Mouse (Mus musculus) brain, adult 10 weeks (tissue): ENCODE results near the gene Fgf18. TPM values are rescaled to one million over a fixed set of nuclear protein-coding genes. Genes with fewer than 3 reads are reported as not detected.

Source experiments
- polyA plus RNA-seq: library from polyadenylated mRNA; stranded (reverse); fragments of 350-450 nt; fragmentation: Illumina TruSeq; extraction: RNeasy Lipid Tissue Mini Kit (QIAGEN cat#74804); gene quantifications from one replicate; pipeline ENCODE4 v1.2.3, GENCODE M21; 2015; ENCODE audit warnings: low read depth, low replicate concordance

Gene Fgf18
- 4.3 TPM for polyA plus RNA-seq

GRCm38 (mm10) chr11:33147171-33147571 is at the start of gene Fgf18:
Gene Fgf18, minus strand, starts transcription at chr11:33147400.

DNA sequence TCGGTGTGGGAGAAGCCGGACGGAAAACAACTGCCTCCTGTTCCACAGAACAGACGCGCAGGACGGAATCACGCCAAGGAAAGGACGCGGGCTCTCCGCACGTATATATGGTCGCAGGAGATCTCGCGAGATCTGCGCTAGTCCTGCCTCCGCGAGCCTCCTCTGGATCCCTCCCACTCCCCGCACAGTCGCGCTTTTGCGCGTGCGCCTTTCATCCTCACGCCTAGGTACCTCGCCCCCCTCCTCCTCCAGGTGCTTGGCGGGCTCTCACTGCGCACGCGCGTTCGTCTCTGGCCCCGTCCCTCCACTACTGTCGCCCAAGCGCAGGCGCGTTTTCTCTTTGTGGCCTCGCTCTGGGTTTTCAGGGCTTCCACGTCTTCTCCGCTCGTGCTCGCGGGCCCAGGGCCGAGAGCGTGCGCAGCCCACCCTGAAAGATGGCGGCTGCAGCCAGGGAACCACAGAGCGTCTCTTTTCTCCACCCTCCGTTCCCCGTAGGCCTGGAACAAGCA is 15.9 kb upstream of the Fgf18 start, which contains the start of gene Npm1:
TSS of gene Npm1 (minus strand) at position 209 of the 509 bp plus-strand sequence.

Other genes starting within 250 kb of the Fgf18 start
- gene Npm1, start 15.8 kb upstream of the Fgf18 start, polyA plus RNA-seq, result 308 TPM
- not detected for gene Tlx3, start 56.2 kb upstream of the Fgf18 start, polyA plus RNA-seq
- not detected for gene Gm12117, start 129.3 kb upstream of the Fgf18 start, polyA plus RNA-seq